Mouse (Mus musculus): Measurements from ENCODE around the gene Pdia4.
"Not testable (repeated sequence)": the region's sequence is repeated elsewhere in the genome, so short reads cannot be mapped to it uniquely, and the experiment has no call there.

Pdia4 gene

DNA sequence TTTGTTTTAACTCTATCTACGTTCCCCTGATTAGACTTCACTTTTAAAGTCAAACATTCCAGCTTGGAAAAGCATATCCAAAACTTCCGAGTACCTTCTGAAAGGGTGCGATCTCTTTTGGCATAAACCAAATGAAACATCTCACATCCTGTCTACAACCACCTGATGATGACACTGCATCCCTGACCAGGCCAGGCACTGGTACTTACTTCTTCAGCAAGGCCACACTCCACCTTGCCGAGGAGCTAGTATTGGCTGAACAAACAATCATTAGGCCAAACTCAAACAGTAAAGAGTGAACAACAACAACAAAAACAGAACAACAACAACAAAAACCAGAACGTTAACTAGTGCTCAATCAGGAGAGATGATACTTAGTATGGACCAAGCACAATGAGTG, 1.9 kb downstream of the Pdia4 start:
- DNase-seq (ENCODE audit: low read depth, low spot score) = no peak

DNA sequence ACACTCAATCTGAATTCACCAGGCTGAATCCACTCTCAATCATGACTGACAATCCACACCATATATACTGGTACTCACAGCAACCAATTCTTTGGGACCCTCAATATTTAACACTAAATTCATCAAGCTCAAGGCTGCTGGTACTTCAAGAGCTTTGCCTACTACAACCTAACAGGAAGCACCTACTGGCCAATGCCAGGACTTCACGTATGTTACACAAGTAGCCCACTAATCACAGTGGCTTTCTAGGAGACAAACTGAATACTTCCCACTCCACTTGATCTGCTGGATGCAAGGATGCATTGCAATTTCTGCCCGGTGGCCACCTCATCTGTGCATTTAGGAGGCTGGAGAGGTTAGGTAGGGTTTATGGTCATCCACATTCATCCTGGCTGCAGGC, 3.0 kb downstream of the Pdia4 start:
- DNase-seq (ENCODE audit: low read depth, low spot score) = no peak

DNA sequence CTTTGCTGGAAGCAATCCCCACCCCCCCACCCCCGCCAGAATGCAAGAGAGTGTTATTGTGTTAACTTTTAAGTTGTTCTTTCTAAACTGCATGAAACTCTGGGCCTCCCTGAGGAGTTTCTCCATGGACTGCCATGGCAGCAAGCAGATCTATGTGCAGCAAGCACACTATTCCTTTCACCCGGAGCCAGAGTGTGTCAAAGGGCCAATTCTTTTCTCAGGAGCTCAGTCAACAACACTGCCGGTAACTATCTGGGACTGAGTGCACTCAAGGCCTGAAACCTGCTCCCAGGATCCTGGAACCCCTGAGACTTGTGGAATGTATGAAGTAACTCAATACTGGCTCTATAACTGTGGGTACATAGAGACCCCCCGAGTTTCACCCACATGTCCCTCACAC, 4.2 kb downstream of the Pdia4 start:
- DNase-seq (ENCODE audit: low read depth, low spot score) = no peak

DNA sequence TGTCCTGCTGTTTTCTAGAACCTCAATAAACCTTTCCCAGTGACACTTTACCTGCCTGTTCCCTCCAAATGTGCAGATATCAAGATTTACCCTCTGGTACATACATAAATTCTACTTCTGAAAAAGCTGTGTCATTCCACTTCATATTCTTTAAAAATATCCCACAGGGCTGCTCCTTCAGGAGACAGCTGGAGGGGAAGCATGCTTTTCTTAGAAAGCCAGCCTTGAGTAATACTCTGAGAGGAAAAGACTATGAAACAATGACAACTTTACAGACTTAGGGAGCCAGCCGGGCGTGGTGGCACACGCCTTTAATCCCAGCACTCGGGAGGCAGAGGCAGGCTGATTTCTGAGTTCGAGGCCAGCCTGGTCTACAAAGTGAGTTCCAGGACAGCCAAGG, 4.7 kb downstream of the Pdia4 start:
- no peak for DNase-seq (ENCODE audit: low read depth, low spot score)

DNA sequence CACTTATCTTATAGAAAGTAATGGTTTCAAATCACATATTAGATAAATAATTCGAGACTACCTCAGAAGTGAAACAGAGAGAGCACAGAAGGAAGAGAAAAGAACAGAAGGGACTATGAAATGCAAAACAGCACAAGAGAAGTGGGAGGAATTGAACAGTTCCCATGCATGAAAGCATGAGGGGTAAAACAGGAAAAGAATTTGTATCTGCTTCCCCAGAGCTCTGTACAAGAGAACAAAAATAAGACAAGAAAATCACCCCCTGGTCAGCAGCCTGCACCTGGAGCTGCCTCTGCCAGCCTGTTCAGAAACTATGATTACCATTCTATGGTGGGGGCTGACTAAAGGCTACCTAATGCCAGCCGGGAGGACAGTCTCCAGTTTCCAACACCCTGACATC, 5.8 kb downstream of the Pdia4 start:
- DNase-seq (ENCODE audit: low read depth, low spot score) = no peak

DNA sequence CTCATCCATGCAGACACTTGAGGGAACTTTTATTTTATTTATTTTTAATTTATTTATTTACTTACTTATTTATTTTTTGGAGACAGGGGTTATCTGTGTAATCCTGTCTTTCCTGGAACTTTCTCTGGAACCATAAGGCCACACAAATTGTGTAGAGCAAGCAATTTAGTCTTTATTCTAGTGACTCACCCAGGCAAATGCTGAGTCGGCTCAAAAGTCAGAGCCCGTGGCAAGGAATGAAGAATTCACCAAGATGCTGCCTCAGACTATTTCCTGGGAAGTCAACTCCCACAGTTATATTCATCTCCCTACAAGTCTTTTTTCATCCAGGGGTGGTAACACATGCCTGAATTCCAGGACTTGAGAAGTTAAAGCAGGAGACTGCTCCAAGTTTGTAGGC, 7.7 kb downstream of the Pdia4 start:
- DNase-seq (ENCODE audit: low read depth, low spot score) = no peak

DNA sequence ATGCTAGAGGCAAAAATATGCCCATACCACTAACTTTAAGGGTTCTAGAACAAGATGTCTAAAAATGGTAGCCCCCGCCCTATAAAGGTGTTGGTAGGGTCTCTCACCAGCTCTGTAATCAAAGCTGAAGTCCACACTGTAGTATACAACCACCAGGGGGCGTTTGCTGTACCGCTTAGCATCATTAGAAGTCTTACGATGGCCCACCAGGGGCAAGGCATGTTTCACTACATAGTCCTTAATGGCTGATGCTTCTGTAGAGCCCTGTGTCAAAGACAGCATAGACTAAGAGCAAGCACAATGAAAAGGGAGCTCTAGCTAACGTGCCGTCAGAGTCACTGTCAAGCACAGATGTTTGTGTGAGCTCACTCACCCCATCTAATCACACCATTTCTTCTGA, 14.2 kb downstream of the Pdia4 start:
- no peak for DNase-seq (ENCODE audit: low read depth, low spot score)

DNA sequence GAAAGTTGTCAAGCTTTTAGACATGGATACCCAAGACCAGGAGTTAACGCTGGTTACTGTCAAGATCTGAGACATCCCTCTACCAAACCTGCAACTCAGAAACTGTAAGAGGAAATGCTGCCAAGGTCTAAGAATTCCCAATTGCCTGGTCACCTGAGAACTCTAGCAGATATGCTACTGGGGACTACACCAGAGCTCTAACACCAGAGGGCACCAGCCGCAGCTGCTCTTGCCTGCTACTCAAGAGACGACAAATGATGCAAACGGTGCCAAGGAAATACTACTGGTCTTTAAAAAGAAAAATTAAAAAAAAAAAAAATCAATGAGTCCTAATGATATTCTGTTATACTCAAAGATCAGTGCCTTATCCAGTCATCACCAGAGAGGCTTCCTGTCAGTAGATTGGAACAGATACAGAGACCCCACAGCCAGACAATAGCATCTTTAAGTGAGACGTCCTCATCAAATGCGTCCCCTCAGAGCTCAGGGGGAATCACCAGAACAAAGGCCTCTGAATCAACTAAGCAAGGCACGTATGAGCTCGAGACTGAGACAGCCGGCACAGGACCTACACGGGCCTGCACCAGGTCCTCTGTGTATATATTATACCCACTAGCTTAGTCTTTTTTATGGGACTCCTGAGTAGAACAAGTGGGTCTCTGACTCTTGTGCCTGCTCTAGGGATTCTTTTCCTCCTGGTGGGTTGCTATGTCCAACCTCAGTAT, 19.0 kb downstream of the Pdia4 start:
- no peak for DNase-seq (ENCODE audit: low read depth, low spot score)

DNA sequence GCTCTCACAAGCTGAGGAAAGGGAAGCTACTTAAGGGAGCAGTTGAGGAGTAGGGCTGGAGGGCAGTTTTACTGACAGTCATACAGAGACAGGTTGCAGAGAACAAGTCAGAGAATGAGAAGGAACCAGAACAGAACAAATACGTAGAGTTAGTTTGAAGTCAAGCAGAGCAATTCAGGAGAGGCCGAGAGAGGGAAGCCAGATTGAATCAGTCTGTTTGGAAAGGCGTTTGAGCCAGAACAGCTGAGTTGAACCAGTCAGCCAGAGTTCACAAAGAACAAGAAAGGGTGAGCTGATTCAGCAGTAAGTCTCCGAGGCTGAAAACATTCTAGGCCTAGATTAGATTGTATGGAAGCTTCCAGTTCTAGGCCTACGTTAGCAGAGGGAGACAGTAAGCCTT, 19.9 kb downstream of the Pdia4 start:
- DNase-seq (ENCODE audit: low read depth, low spot score) = no peak

DNA sequence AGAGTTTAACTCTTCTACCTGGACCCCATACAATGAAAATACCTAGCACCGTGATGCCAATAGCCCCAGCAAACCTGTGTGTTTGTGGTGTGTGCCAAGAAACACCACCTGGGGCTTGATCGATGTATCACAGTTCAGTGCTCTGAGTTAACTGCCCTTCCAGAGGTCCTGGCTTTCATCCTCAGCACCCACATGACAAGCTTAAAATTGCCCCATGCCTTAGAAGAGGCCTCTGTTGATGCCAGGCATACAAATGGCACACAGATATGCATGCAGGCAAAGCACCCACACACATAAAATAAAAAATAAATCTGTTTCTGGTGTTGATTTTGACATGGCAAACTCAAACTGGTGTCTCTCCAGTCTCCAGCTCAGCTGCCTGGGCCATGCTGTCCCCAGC, 20.7 kb downstream of the Pdia4 start:
- DNase-seq (ENCODE audit: low read depth, low spot score) = no peak

DNA sequence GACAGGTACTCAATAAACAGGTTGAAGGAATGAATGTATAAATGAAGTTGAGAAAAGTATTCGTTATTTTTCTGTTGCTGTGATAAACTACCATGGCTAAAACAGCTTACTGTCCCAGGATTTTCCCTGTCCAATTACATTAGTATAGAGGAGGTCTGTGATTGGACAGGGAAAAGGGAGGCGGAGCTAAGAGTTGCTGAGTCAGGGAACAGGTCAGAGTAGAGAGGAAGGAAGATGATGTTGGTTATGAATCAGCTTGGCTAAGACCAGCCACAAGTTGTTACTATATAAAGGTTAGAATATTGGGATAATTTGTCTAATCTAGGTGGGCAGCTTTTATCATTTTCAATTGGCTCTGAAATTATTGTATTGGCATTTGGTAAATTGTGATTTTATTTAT, 22.5 kb downstream of the Pdia4 start:
- no peak for DNase-seq (ENCODE audit: low read depth, low spot score)

DNA sequence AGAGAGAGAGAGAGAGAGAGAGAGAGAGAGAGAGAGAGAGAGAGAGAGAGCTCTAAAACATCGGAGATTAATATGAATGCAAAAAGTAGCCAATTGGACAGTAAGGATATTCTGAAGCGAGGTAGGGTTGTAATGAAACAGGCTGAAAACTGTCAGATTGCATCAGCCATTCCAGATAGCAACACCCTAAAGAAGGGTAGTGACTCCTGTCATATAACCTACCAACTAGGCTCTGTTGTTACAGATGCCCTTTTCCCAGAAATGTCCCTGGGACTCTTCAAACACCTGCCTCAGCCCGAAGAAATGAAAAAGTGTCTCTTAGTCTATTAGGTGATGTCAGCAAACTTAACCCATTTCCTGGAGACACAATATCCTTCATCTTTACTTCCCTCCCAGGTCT, 24.4 kb downstream of the Pdia4 start:
- DNase-seq (ENCODE audit: low read depth, low spot score) = no peak

DNA sequence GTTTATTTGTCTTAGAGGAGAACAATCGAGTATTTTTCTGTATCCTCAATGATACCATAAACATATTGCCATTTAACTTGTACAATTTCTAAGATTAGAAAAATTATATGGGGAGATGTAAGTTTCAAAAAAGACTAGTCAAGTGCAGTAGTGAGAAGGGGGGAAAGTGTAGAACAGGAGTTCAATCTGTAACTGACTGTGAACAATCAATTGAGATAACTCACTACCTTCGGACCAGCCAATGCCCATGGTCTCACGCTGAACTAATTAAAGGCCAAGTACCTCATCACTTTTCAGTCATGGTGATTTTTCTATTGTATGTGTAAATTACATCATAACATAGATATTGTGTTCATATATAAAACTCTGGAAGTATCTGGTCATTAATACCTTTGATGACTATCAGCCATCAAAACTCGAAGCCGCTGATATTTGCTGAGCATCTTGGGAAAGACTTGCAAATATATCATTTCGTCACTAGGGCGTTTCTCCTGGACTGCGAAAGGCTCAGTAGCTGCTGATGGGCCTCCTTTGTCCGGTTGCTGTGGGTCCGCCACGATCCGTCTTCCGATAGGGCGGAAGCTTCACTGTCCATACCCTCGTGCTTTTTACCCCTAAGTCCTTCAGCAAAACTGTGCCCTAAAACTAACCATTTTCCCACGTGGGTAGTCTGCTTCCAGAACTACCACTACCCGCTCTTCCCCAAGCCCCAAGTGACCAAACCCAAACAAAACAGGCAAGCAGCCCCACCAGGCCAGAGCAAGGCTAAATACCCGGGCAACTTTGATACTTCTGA, 25.1 kb downstream of the Pdia4 start:
- DNase-seq (ENCODE audit: low read depth, low spot score) = no peak

DNA sequence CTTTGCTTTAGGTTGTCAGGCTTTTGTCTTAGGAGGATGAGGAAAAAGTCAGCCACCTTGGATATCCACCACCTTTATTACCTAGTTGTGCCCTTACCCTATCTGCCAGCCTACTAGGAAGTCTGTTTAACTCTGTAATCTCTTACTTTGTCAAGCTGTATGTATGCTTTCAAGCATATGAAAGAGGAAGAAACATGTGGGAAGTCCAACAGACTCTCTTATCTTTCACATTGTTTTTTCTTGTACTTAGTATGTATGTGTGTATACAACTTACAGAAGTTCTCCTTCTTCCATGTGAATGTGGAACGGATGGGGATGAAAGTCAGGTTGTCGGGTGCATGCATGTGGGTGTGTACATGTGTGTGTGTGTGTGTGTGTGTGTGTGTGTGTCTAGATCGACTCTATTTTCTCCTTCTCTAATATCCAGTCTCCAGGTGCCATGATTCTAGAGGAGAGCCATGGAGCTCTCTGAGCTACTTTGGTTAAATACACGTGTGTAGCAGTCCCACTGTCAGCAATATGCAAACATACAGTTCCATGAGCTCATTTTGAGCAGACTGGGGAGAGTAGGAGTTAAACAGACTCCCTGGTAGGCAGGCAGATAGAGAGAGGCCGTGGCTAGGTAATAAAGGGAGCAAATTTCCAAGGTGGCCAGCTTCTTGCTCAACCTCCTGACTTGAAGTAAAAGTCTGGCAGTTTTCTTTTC, 28.4 kb downstream of the Pdia4 start:
- DNase-seq (ENCODE audit: low read depth, low spot score) = no peak

DNA sequence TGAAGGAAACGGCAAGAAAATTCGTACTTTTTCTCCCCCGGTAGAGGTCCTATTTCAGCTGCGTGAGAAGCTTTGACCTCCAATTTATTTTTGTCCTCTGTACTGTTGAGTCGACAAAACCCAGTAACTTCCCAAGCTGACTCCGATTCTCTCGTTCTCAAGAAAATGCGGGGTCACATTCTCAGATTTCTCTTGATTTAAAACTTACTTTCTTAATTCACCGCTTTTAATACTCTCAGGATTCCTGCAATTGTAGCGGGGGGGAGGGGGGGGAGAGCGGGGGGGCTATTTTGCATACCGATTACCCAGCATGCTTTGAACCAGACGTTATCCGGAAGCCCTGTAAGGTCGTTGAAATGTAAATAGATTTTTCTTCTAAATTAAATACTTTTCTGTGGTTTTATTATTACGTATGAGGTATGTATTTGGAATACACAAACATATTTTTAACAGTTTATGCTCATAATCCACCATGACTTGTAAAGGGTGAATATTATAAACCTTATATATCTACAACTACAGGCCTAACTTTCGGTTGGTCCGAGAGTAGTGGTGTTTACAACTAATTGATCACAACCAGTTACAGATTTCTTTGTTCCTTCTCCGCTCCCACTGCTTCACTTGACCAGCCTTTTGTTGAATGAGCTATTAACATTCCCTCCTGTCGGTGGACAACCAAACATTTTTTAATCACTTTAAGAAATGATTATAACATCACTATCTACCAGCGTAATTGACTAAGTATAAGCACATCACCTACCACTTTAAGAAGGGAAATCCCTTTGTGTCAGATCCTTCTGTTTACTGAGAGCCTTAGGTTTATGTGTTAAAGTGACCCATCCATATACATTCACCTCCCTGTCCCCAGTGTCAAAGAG, 31.9 kb downstream of the Pdia4 start:
- DNase-seq (ENCODE audit: low read depth, low spot score) = no peak

DNA sequence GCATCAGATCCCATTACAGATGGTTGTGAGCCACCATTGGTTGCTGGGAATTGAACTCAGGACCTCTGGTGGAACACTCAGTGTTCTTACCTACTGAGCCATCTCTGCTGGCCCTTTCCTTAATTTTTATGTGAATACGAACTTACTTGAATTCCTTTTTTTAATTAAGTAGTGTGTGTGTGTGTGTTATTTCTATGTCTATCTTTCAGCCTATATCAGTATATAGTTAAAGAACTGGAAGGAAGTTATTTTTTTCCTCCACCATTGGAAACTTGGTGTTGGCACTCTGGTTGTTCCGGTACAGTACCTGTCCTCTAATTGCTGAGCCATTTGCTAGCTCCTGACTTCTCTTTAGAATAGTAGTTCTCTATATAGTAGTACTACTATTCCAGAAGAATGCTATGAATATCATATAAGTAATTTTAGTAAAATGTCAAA, 32.6 kb downstream of the Pdia4 start:
- DNase-seq (ENCODE audit: low read depth, low spot score) = no peak

DNA sequence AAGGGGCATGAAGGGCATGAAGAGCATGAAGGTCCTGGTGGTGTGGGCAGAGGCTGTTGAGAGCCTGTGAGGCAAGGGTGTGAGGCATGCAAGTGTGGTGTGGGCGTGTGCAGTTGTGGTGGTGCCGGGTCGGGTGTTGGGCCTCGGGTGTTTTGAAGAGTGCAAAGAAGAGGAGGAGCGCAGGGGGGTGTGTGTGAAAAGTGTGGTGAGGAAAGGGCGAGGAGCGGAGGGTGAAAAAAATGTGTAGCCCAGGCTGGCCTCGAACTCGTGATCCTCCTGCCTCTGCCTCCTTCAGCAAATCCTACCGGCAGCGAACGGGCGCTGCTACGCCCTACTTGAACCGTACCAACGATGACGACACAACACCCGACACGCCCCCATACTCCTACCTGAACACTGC, 41.5 kb downstream of the Pdia4 start:
- not testable (repeated sequence) for DNase-seq (ENCODE audit: low read depth, low spot score)

DNA sequence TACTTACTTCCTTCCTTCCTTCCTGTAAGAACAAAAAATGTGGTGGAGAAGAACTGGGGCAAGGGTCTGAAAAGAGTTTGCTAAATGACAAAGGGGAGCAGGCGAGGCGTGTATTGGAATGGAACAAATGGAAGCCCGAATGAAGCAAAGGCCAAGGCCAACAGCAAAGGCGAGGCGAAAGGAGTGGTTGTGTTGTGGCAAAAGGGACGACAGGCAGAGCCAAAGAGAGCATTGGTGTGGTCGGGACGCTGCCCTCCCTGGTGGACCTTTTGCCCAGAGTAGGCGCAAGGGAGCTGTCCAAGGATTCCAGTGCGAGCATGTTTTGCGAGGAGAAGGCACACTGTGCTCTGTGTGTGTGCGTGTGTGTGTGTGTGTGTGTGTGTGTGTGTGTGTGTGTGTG, 42.1 kb downstream of the Pdia4 start:
- not testable (repeated sequence) for DNase-seq (ENCODE audit: low read depth, low spot score)

DNA sequence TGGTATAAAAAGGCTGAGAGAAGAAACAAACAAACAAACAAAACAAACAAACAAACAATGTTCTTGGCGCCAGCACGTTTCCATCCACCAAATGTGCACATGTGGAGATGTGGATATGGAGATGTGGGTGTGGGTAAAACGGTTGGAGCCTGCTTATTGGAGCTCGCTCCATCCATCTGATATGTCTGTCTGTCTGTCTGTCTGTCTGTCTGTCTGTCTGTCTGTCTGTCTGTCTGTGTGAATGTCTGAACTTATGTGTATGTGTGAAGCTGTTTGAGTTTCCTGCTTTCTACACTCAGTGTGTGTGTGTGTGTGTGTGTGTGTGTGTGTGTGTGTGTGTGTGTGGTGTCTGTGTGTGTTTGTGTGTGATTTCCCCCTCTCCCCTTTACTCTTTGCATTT, 43.4 kb downstream of the Pdia4 start:
- DNase-seq (ENCODE audit: low read depth, low spot score) = not testable (repeated sequence)

DNA sequence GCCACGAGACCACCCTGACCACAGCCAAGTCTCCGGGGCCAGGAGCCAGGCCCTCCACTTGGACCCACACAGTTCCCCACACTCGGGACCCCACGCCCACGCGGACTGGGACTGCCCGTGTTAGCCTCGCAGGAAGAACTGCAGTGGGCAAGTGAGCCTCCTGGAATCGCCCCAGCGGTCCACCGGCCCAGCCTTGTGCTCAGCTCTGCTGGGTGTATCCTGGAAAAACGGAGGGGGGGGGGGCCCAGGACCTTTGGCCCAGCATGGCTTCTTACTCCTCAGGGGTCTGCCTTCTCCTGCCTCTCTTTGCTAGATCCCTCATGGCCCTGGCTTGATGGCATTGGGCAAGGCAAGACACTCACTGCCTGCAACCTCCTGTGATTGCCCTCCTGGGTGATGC, 44.7 kb downstream of the Pdia4 start:
- not testable (repeated sequence) for DNase-seq (ENCODE audit: low read depth, low spot score)

DNA sequence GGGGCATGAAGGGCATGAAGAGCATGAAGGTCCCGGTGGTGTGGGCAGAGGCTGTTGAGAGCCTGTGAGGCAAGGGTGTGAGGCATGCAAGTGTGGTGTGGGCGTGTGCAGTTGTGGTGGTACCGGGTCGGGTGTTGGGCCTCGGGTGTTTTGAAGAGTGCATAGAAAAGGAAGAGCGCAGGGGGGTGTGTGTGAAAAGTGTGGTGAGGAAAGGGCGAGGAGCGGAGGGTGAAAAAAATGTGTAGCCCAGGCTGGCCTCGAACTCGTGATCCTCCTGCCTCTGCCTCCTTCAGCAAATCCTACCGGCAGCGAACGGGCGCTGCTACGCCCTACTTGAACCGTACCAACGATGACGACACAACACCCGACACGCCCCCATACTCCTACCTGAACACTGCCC, 45.9 kb downstream of the Pdia4 start:
- not testable (repeated sequence) for DNase-seq (ENCODE audit: low read depth, low spot score)

DNA sequence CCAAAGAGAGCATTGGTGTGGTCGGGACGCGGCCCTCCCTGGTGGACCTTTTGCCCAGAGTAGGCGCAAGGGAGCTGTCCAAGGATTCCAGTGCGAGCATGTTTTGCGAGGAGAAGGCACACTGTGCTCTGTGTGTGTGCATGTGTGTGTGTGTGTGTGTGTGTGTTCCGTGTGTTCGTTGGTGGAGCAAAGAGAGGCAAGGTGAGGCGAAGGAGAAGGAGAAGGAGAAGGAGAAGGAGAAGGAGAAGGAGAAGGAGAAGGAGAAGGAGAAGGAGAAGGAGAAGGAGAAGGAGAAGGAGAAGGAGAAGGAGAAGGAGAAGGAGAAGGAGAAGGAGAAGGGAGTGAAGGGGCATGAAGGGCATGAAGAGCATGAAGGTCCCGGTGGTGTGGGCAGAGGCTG, 50.5 kb downstream of the Pdia4 start:
- not testable (repeated sequence) for DNase-seq (ENCODE audit: low read depth, low spot score)
